Mouse (Mus musculus) spleen, adult 2 months (tissue): Measurements from ENCODE around the gene Slco1a1.

Experiments used
- CTCF ChIP-seq: fragments of 200-500 bp; IDR thresholded peaks from 2 replicates; pipeline ENCODE4 v1.5.1; 2011; ENCODE audit warnings: mild to moderate bottlenecking, inconsistent platforms; ENCODE audit not compliant: insufficient read depth, insufficient read length, insufficient replicate concordance; ENCODE audit errors: extremely low read depth
- POLR2A ChIP-seq: fragments of 200-500 bp; IDR thresholded peaks from 2 replicates; pipeline ENCODE4 v1.6.1; 2011; ENCODE audit warnings: low read depth, low read length, inconsistent platforms

DNA sequence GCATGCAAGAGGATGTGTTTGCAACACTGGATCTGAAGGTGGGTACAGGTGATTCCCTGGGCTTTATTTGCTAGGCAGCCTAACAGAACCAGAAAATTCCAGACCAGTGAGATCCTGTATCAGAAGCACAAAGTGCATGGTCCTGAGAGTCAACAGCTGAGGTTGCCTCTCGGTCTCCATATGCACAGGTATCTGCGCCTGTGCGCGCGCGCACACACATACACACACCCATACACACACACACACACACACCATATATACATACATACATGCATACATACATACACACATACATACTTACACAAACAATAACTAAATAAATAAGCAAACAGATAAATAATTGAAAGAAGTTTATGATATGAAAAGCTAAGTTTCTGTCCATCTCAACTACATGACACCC is 40.0 kb upstream of the Slco1a1 start:
- TF ChIP-seq POLR2A = no peak
- no peak for TF ChIP-seq CTCF
